Mouse (Mus musculus) embryonic fibroblast, embryonic 13.5 days (primary cell): ENCODE data around the gene Smyd3. TPM values are rescaled to one million over a fixed set of nuclear protein-coding genes. Genes with fewer than 3 reads are reported as not detected.

ENCODE experiments used
- H3K27ac ChIP-seq: 2 replicates; pipeline ENCODE4 v1.5.1; 2012; ENCODE audit warnings: low read length, control low read depth, inconsistent platforms; ENCODE audit not compliant: insufficient read depth
- H3K4me1 ChIP-seq: 2 replicates; pipeline ENCODE4 v1.6.1; 2011; ENCODE audit warnings: low read length; ENCODE audit not compliant: control insufficient read depth, insufficient read depth
- H3K4me3 ChIP-seq: 2 replicates; pipeline ENCODE4 v1.5.1; 2011; ENCODE audit warnings: mild to moderate bottlenecking, control low read depth, low read length; ENCODE audit not compliant: insufficient read depth
- CTCF ChIP-seq: IDR thresholded peaks from 2 replicates; pipeline ENCODE4 v1.5.1; 2011; ENCODE audit warnings: mild to moderate bottlenecking, control low read depth, low read length, moderate library complexity, borderline replicate concordance; ENCODE audit not compliant: insufficient read depth
- POLR2A ChIP-seq: IDR thresholded peaks from 2 replicates; pipeline ENCODE4 v1.6.1; 2011; ENCODE audit warnings: low read depth, mild to moderate bottlenecking, control low read depth, low read length, moderate library complexity
- polyA plus RNA-seq: library from polyadenylated mRNA; stranded (reverse); fragments of >200 nt; gene quantifications from 2 replicates; pipeline ENCODE4 v1.2.4, GENCODE M21; 2011; ENCODE audit warnings: low read depth; ENCODE audit not compliant: missing spikeins, insufficient read length

Gene Smyd3
- polyA plus RNA-seq, 1 experiment, result 12.3 TPM

DNA sequence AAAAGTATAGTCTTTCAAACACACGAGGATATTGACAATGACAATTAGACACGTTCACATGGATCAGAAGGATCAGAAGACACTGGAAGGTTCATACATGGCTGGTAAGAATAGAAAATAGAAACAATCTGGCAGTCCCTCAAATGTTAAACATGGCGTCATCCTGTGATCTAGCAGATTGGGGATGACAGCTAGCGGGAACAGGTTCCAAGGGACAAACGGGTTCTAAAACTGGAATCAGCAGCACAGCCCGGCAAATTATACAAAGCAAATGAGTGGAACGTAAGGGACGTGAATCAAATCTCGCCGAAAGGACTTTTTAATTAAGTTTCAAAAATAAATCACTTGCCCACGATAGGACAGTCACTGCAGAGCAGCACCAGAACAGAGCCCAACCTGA, 81.2 kb downstream of the Smyd3 start:
- H3K4me1 ChIP-seq, result no peaks in the 10 kb centered on the region
- no peak for TF ChIP-seq POLR2A
- no peak overlapping the region for H3K4me3 ChIP-seq
- H3K27ac ChIP-seq, result no peak overlapping the region

DNA sequence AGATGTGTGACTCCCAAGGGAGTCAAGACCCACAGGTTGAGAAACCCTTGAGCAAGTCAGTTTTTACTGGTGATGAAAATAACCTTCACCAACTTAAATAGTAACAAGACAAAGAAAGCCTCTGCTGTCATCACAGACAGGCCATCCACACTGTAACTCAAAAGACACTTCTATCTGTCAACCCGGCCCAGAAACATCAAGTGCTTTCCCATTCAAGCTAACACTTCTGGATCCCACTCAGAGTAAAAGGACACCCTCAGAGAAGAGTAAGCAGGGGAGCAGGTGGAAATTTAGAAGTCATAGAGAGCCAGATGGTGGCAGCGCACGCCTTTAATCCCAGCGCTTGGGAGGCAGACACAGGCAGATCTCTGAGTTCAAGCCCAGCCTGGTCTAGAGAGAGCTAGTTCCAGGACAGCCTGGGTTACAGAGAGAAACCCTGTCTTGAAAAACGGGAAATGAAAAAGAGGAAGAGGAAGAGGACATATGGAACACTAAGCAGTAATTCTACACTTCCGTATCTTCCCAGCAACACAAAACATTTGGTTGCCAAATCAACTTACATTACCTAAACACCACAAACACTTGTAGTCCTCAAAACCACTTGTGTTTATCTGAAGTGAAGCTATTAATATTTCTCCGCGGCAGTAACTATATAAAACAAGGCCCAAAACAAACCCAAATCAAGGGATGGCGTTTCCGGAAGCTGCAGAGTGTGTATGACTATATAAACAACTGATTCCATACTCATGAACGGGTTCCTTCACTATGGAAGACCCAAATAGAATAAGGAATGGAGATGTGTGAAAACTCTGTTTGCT, 83.2 kb downstream of the Smyd3 start:
- H3K27ac ChIP-seq, result no peak overlapping the region
- H3K4me1 ChIP-seq, result no peaks in the 10 kb centered on the region
- TF ChIP-seq CTCF (no peak), POLR2A (no peak)
- H3K4me3 ChIP-seq, result no peak overlapping the region

DNA sequence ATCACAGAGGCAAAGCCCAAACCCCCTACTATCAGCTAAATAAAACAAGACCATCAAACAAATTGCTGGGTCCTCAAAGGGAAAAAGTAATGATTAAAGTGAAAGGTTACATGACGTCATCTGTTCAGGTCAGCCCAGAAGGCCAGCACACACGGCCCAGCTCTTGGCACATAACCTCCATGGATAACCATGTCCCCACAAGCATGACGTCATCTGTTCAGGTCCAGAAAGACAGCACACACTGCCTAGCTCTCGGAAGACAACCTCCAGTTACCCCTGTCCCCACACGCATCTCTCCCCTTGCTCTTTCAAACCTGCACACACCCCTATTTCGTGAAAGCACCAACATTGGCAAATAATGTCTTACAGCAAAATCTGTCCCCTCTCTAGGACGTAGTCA, 84.0 kb downstream of the Smyd3 start:
- TF ChIP-seq CTCF, result no peak
- Histone ChIP-seq H3K27ac (no peak overlapping the region), H3K4me3 (no peak overlapping the region), H3K4me1 (no peaks in the 10 kb centered on the region)

DNA sequence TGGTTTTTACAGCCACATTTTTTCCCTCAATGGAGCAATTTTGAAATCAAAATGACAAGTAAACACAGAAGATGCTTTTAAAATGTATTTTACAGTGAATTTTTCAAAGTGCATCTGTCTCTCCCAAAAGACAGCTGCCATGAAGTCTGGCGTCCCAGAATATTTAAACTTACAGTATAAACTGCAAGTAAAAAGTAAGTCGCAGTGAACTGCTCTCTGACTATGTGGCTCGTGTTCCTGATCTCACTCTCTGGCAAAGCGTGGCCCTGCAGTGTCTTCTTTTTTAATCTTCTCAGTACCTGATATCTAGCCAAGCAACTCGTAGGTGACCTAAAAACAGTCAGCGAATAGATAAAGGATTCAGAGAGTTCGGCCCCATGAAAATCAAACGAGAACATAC, 84.5 kb downstream of the Smyd3 start:
- H3K4me1 ChIP-seq, result no peaks in the 10 kb centered on the region
- no peak overlapping the region for H3K4me3 ChIP-seq
- no peak overlapping the region for H3K27ac ChIP-seq
- TF ChIP-seq CTCF (no peak), POLR2A (no peak)

DNA sequence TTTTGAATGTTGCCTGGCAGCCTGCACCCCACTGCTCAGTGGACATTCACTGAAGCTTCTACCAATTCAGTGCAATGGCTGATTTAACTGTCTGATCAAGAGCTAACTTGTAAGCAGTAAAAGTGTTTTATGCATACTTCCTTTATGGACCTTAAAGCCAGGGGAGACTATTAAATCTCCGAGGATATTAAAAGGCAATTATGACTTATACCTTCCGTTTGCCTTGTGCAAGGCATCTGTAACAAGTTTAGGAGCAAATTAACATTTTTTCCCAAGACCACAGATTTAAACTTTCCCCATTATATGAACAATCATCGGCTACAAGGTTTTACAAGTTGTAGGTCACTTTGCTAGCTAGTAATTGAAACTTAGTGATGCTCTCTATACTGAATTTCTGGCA, 87.8 kb downstream of the Smyd3 start:
- Histone ChIP-seq H3K4me3 (no peak overlapping the region), H3K4me1 (no peaks in the 10 kb centered on the region), H3K27ac (no peak overlapping the region)
- TF ChIP-seq POLR2A (no peak), CTCF (no peak)

DNA sequence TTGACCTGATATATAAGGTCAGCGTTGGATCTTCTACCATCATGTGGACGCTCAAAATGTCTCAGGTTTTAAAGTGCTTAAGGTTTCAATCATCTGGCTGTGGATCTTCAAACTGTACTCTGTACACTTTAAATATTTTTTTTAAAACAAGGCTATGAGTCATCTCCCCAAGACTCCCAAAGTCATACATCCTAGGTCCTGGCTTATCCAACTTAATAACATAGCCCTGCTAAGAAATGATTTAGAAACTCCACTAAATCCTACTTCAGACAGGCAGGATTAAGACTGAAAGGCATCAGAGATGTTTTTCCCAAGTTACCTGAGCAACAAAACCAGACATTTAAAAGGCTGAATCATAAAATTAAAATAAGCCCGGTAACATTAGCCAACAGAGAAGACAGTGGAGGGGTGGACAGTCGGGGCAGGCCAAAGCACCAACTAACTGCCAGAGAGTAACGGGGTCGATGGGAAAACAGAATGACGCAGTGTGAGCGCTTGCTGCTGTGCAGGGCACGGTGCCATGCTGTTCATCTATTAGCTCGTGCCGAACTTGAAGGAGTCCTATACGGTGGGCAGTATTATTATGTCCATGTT, 92.9 kb downstream of the Smyd3 start:
- H3K27ac ChIP-seq, result no peak overlapping the region
- H3K4me1 ChIP-seq, result no peaks in the 10 kb centered on the region
- TF ChIP-seq POLR2A (no peak), CTCF (no peak)
- H3K4me3 ChIP-seq, result no peak overlapping the region

DNA sequence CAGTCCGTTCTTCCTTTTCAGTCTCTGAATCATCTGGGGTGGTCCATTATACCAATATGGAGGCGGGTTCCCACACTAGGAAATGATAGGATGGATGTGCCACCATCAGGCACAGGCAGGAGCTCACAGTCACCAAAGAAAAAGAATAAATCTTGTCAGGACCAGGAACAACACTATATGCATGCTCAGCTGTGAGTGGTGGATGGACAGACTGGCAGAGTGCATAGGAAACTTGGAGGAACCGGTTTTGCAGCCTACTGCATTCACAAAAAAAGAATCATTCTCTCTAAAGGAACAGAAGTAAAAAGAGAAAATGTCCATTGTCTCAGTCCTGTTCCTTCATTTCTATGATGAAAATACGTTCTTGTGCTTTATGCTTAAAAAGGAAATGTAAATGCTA, 98.8 kb downstream of the Smyd3 start:
- TF ChIP-seq POLR2A, result no peak
- no peak for TF ChIP-seq CTCF
- no peak overlapping the region for H3K4me3 ChIP-seq
- no peaks in the 10 kb centered on the region for H3K4me1 ChIP-seq
- no peak overlapping the region for H3K27ac ChIP-seq

DNA sequence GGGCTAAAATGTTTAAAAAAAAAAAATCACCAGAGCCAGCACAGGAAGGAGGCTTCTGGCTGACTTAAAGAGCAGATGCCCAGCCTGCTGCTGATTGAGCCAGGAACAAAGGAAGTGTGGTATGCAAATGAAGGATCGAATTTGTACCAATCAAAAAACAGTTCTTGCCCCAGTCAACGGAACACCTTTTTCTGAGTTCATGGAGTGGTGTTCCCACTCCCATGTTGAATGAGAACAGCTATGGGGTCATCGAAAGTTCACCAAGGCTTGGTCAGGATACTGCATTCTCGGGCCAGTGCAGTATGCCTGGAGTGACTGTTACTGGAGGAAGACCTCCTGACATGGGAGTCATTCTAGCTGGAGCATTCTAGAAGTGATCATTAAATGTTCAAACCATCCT, 109.8 kb downstream of the Smyd3 start:
- Histone ChIP-seq H3K27ac (no peak overlapping the region), H3K4me3 (no peak overlapping the region), H3K4me1 (no peaks in the 10 kb centered on the region)
- TF ChIP-seq CTCF (no peak), POLR2A (no peak)

DNA sequence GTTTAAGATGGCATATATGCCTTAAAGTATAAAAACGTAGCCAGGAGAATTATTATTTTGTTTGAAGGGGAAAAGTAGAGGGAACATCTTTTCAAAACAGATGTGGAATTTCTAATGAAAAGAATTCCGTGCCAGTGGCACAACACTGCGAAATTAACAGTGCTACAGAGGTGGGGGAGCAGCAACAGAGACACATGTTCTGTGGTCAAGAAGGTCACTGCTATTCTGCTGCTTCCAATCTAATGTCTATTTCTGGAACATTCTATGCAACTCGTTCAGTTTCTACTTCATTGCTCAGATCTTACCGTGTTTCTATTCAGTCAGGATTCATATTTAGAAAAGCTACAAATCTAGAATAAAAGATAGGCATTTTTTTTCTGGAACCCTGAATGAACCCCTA, 117.0 kb downstream of the Smyd3 start:
- Histone ChIP-seq H3K4me1 (no peaks in the 10 kb centered on the region), H3K4me3 (no peak overlapping the region), H3K27ac (no peak overlapping the region)
- no peak for TF ChIP-seq CTCF
- TF ChIP-seq POLR2A, result no peak

DNA sequence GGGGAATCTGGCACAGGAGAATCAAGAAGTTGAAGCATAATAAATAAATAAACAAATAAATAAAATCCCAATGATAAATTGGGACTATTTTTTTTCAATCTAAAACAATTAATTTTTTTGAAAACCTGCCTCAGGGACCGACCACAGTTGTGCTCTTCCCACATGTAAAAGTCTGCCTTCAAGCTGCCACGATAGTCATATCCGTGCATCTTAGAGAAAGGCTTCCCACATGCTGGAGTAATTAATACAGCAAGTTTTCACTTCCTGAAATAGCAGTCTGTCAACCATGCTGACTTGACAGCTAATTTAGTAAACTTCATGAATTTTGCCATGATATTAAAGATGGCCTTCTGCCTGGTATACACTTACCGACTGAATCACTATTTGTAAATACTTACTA, 119.2 kb downstream of the Smyd3 start:
- TF ChIP-seq POLR2A, result no peak
- no peak for TF ChIP-seq CTCF
- Histone ChIP-seq H3K4me3 (no peak overlapping the region), H3K27ac (no peak overlapping the region), H3K4me1 (no peaks in the 10 kb centered on the region)
